Mouse (Mus musculus): ENCODE results near the gene Gm3033. TPM values are rescaled to one million over a fixed set of nuclear protein-coding genes. Genes with fewer than 3 reads are reported as not detected.

Gene Gm3033
- not detected for polyA plus RNA-seq (2014; fragmentation: Illumina TruSeq; extraction: RNeasy Lipid Tissue Mini Kit (QIAGEN cat#74804); ENCODE audit: low read depth, low replicate concordance)

GRCm38 (mm10) chr14:3845945-3846344 lies at the start of gene Gm3033:
Gene Gm3033, plus strand, starts transcription at chr14:3846245.

GRCm38 (mm10) chr14:3809774-3810173 lies 36.3 kb upstream of the Gm3033 start, which contains the start of gene Gm3002:
Gene Gm3002, plus strand, starts transcription at chr14:3810074.

GRCm38 (mm10) chr14:3883872-3884271 lies 37.8 kb downstream of the Gm3033 start, which contains the start of gene Gm2916:
Gene Gm2916, plus strand, starts transcription at chr14:3884172.

Other genes starting within 250 kb of the Gm3033 start
- not detected for gene Gm3012, start 211.7 kb upstream of the Gm3033 start, polyA plus RNA-seq (2014; fragmentation: Illumina TruSeq; extraction: RNeasy Lipid Tissue Mini Kit (QIAGEN cat#74804); ENCODE audit: low read depth, low replicate concordance)
- not detected for gene Gm3020, start 194.2 kb upstream of the Gm3033 start, polyA plus RNA-seq (2014; fragmentation: Illumina TruSeq; extraction: RNeasy Lipid Tissue Mini Kit (QIAGEN cat#74804); ENCODE audit: low read depth, low replicate concordance)
- not detected for gene Gm3043, start 157.5 kb upstream of the Gm3033 start, polyA plus RNA-seq (2014; fragmentation: Illumina TruSeq; extraction: RNeasy Lipid Tissue Mini Kit (QIAGEN cat#74804); ENCODE audit: low read depth, low replicate concordance)
- not detected for gene Gm3002, start 36.2 kb upstream of the Gm3033 start, polyA plus RNA-seq (2014; fragmentation: Illumina TruSeq; extraction: RNeasy Lipid Tissue Mini Kit (QIAGEN cat#74804); ENCODE audit: low read depth, low replicate concordance)
- gene Gm2916, start 37.9 kb downstream of the Gm3033 start, polyA plus RNA-seq (2014; fragmentation: Illumina TruSeq; extraction: RNeasy Lipid Tissue Mini Kit (QIAGEN cat#74804); ENCODE audit: low read depth, low replicate concordance): not detected
- not detected for gene Gm3029, start 85.5 kb downstream of the Gm3033 start, polyA plus RNA-seq (2014; fragmentation: Illumina TruSeq; extraction: RNeasy Lipid Tissue Mini Kit (QIAGEN cat#74804); ENCODE audit: low read depth, low replicate concordance)
- not detected for gene Gm3095, start 117.3 kb downstream of the Gm3033 start, polyA plus RNA-seq (2014; fragmentation: Illumina TruSeq; extraction: RNeasy Lipid Tissue Mini Kit (QIAGEN cat#74804); ENCODE audit: low read depth, low replicate concordance)
- not detected for gene Gm3099, start 152.1 kb downstream of the Gm3033 start, polyA plus RNA-seq (2014; fragmentation: Illumina TruSeq; extraction: RNeasy Lipid Tissue Mini Kit (QIAGEN cat#74804); ENCODE audit: low read depth, low replicate concordance)
- not detected for gene Gm5796, start 177.7 kb downstream of the Gm3033 start, polyA plus RNA-seq (2014; fragmentation: Illumina TruSeq; extraction: RNeasy Lipid Tissue Mini Kit (QIAGEN cat#74804); ENCODE audit: low read depth, low replicate concordance)
- not detected for gene Gm3115, start 237.9 kb downstream of the Gm3033 start, polyA plus RNA-seq (2014; fragmentation: Illumina TruSeq; extraction: RNeasy Lipid Tissue Mini Kit (QIAGEN cat#74804); ENCODE audit: low read depth, low replicate concordance)

All from kidney, adult 10 weeks (tissue).